Mouse (Mus musculus): ENCODE measurements at regions not wholly inside any gene's neighbourhood (a gene's known extent, or its start where the extent isn't known, plus 50 kb on each side); places are given as distances from the start of the nearest gene placed in this dataset.

GRCm38 (mm10) chr8:44466409-44467078 lies 468.7 kb upstream of the Fat1 start:
- no peaks in the 10 kb centered on the region for H3K4me1 ChIP-seq (ENCODE audit: control insufficient read depth, insufficient read depth, low read length)
- WGBS: 60% methylated on average over 3 of the region's 3 CpGs
- H3K9ac ChIP-seq (ENCODE audit: low read depth, low read length, severe bottlenecking): no peak overlapping the region
- TF ChIP-seq POLR2A (IDR thresholded peaks at IDR 0.05; ENCODE audit: borderline replicate concordance, extremely low read depth, insufficient read depth, insufficient read length): no peak
- no peaks in the 10 kb centered on the region for H3K36me3 ChIP-seq (ENCODE audit: control insufficient read depth, insufficient read depth, low read length)
- H3K27ac ChIP-seq (replicated peaks; ENCODE audit: low read depth, low read length): no peak overlapping the region
- 0 out of 2 replicates have a peak, but pooled peaks cover 3% of the 10 kb centered on the region for H3K9me3 ChIP-seq (ENCODE audit: control insufficient read depth, low read length)
- no peak overlapping the region for H3K4me3 ChIP-seq (replicated peaks; ENCODE audit: low read length)
- no peak for DNase-seq (ENCODE audit: low spot score)
- H3K4me2 ChIP-seq (replicated peaks; ENCODE audit: low read depth, low read length, severe bottlenecking): no peak overlapping the region
- no peaks in the 10 kb centered on the region for H3K27me3 ChIP-seq (ENCODE audit: control insufficient read depth, insufficient read depth, low read length)
- ATAC-seq (ENCODE audit: low FRiP score, low read depth): no peak

- no peak overlapping the region for H3K27ac ChIP-seq (replicated peaks; ENCODE audit: low read depth, low read length)
- no peak for ATAC-seq (ENCODE audit: low FRiP score, low read depth)
- no peaks in the 10 kb centered on the region for H3K36me3 ChIP-seq (ENCODE audit: control insufficient read depth, insufficient read depth, low read length)
- no peaks in the 10 kb centered on the region for H3K27me3 ChIP-seq (ENCODE audit: control insufficient read depth, insufficient read depth, low read length)
- H3K9ac ChIP-seq (ENCODE audit: low read depth, low read length, severe bottlenecking): no peak overlapping the region
- H3K4me3 ChIP-seq (replicated peaks; ENCODE audit: low read length): no peak overlapping the region
- no peak for TF ChIP-seq POLR2A (IDR thresholded peaks at IDR 0.05; ENCODE audit: borderline replicate concordance, extremely low read depth, insufficient read depth, insufficient read length)
- 59% methylated on average over 1 of the region's 1 CpGs for WGBS
- H3K4me1 ChIP-seq (ENCODE audit: control insufficient read depth, insufficient read depth, low read length): no peaks in the 10 kb centered on the region
- peak; percentile 65 for DNase-seq (ENCODE audit: low spot score)
- no peak overlapping the region for H3K4me2 ChIP-seq (replicated peaks; ENCODE audit: low read depth, low read length, severe bottlenecking)
- H3K9me3 ChIP-seq (ENCODE audit: control insufficient read depth, low read length): no peaks in the 10 kb centered on the region
Measured at GRCm38 (mm10) chr8:44512876-44513275, 422.4 kb upstream of the Fat1 start.

- Histone ChIP-seq H3K9ac (ENCODE audit: low read depth, low read length, severe bottlenecking) (no peak overlapping the region), H3K4me3 (replicated peaks; ENCODE audit: low read length) (no peak overlapping the region), H3K27ac (replicated peaks; ENCODE audit: low read depth, low read length) (peak overlapping the region; percentile 52; the same call in 1 of the 2 replicates), H3K4me2 (replicated peaks; ENCODE audit: low read depth, low read length, severe bottlenecking) (no peak overlapping the region), H3K4me1 (ENCODE audit: control insufficient read depth, insufficient read depth, low read length) (peaks cover 10% of the 10 kb centered on the region), H3K27me3 (ENCODE audit: control insufficient read depth, insufficient read depth, low read length) (no peaks in the 10 kb centered on the region), H3K9me3 (ENCODE audit: control insufficient read depth, low read length) (no peaks in the 10 kb centered on the region), H3K36me3 (ENCODE audit: control insufficient read depth, insufficient read depth, low read length) (no peaks in the 10 kb centered on the region)
- no peak for ATAC-seq (ENCODE audit: low FRiP score, low read depth)
- peak; percentile 74 for DNase-seq (ENCODE audit: low spot score)
- TF ChIP-seq POLR2A (IDR thresholded peaks at IDR 0.05; ENCODE audit: borderline replicate concordance, extremely low read depth, insufficient read depth, insufficient read length): no peak
Measured at GRCm38 (mm10) chr8:44525915-44526314, 409.3 kb upstream of the Fat1 start.

GRCm38 (mm10) chr8:44529696-44530095 lies 405.6 kb upstream of the Fat1 start:
- 88% methylated on average over 1 of the region's 1 CpGs for WGBS
- ATAC-seq (ENCODE audit: low FRiP score, low read depth) (no peak), DNase-seq (ENCODE audit: low spot score) (no peak)
- H3K9ac ChIP-seq (ENCODE audit: low read depth, low read length, severe bottlenecking): no peak overlapping the region
- H3K4me2 ChIP-seq (replicated peaks; ENCODE audit: low read depth, low read length, severe bottlenecking): no peak overlapping the region
- TF ChIP-seq POLR2A (IDR thresholded peaks at IDR 0.05; ENCODE audit: borderline replicate concordance, extremely low read depth, insufficient read depth, insufficient read length): no peak
- peaks cover 10% of the 10 kb centered on the region for H3K4me1 ChIP-seq (ENCODE audit: control insufficient read depth, insufficient read depth, low read length)
- no peaks in the 10 kb centered on the region for H3K9me3 ChIP-seq (ENCODE audit: control insufficient read depth, low read length)
- no peaks in the 10 kb centered on the region for H3K27me3 ChIP-seq (ENCODE audit: control insufficient read depth, insufficient read depth, low read length)
- no peak overlapping the region for H3K4me3 ChIP-seq (replicated peaks; ENCODE audit: low read length)
- H3K27ac ChIP-seq (replicated peaks; ENCODE audit: low read depth, low read length): no peak overlapping the region
- H3K36me3 ChIP-seq (ENCODE audit: control insufficient read depth, insufficient read depth, low read length): no peaks in the 10 kb centered on the region

- no peak for ATAC-seq (ENCODE audit: low FRiP score, low read depth)
- DNase-seq (ENCODE audit: low spot score): peak; percentile 5
- no peaks in the 10 kb centered on the region for H3K36me3 ChIP-seq (ENCODE audit: control insufficient read depth, insufficient read depth, low read length)
- H3K4me3 ChIP-seq (replicated peaks; ENCODE audit: low read length): no peak overlapping the region
- H3K4me2 ChIP-seq (replicated peaks; ENCODE audit: low read depth, low read length, severe bottlenecking): no peak overlapping the region
- H3K27me3 ChIP-seq (ENCODE audit: control insufficient read depth, insufficient read depth, low read length): no peaks in the 10 kb centered on the region
- no peaks in the 10 kb centered on the region for H3K9me3 ChIP-seq (ENCODE audit: control insufficient read depth, low read length)
- 70% methylated on average over 3 of the region's 3 CpGs for WGBS
- H3K9ac ChIP-seq (ENCODE audit: low read depth, low read length, severe bottlenecking): no peak overlapping the region
- H3K27ac ChIP-seq (replicated peaks; ENCODE audit: low read depth, low read length): no peak overlapping the region
- H3K4me1 ChIP-seq (ENCODE audit: control insufficient read depth, insufficient read depth, low read length): no peaks in the 10 kb centered on the region
- no peak for TF ChIP-seq POLR2A (IDR thresholded peaks at IDR 0.05; ENCODE audit: borderline replicate concordance, extremely low read depth, insufficient read depth, insufficient read length)
Measured at GRCm38 (mm10) chr8:44548885-44549284, 386.4 kb upstream of the Fat1 start.
